Mouse (Mus musculus) cerebellum, adult 2 months (tissue): ENCODE measurements at regions not wholly inside any gene's neighbourhood (a gene's known extent, or its start where the extent isn't known, plus 50 kb on each side); places are given as distances from the start of the nearest gene placed in this dataset.

Experiments
- CTCF ChIP-seq: fragments of 200-500 bp; IDR thresholded peaks from 2 replicates; pipeline ENCODE4 v1.5.1; 2011; ENCODE audit warnings: low read depth, mild to moderate bottlenecking, control low read depth, low read length, moderate library complexity, borderline replicate concordance; ENCODE audit not compliant: insufficient read depth
- POLR2A ChIP-seq: fragments of 200-500 bp; IDR thresholded peaks from 2 replicates; pipeline ENCODE4 v1.6.1; 2011; ENCODE audit warnings: low read length, control low read depth, borderline replicate concordance; ENCODE audit not compliant: insufficient read depth

- TF ChIP-seq CTCF: no peak
- TF ChIP-seq POLR2A: no peak
Observed at GRCm38 (mm10) chr9:25870260-25870659, 388.9 kb downstream of the Eepd1 start.
